Mouse (Mus musculus) left cerebral cortex, adult 2 months (tissue): ENCODE results near the gene Ctdsp1. TPM values are rescaled to one million over a fixed set of nuclear protein-coding genes. Genes with fewer than 3 reads are reported as not detected.

Experiments
- DNase-seq, 2 experiments: peaks; one replicate each; pipeline ENCODE4 v3.0.0; 2021 to 2022; ENCODE audit warnings: low spot score in 2 of 2, mixed read lengths in 1 of 2; ENCODE audit errors: extremely low spot score in 1 of 2
- H3K27ac ChIP-seq: fragments of 200-600 bp; 2 replicates; pipeline ENCODE4 v1.8.1; 2022
- H3K4me3 ChIP-seq: fragments of 200-600 bp; 2 replicates; pipeline ENCODE4 v1.8.1; 2022
- CTCF ChIP-seq: fragments of 200-600 bp; IDR thresholded peaks from 2 replicates; pipeline ENCODE4 v1.8.1; 2022; ENCODE audit warnings: antibody characterized with exemption, mild to moderate bottlenecking, moderate library complexity
- intact Hi-C: fragments of 180-260 bp; cut with DNase I; formaldehyde crosslinking; loops from one replicate; pipeline ENCODE4 v1.15.1; 2025
- long read RNA-seq, 2 experiments: library from polyadenylated mRNA; stranded (forward); transcript quantifications; one replicate each; pipeline ENCODE4 v2.0.0; 2021; ENCODE audit warnings: borderline mapping rate in 2 of 2
- total RNA-seq, 2 experiments: library from RNA; stranded (reverse); gene quantifications; 2 replicates each; pipeline ENCODE4 v1.2.3; 2021

The Ctdsp1 gene
- total RNA-seq = 10 to 100 TPM; 21.6 to 25.6 TPM
- long read RNA-seq, experiment 1, partial matches to known transcripts = 1 of 4 reads
- long read RNA-seq, experiment 1, other reads (novel, unspliced or antisense) = 1 of 4 reads
- long read RNA-seq, experiment 2, transcript Ctdsp1-201 (7 exons, 2,876 nt) = major isoform, 5 of 6 reads
- long read RNA-seq, experiment 2, partial matches to known transcripts = 0 of 6 reads
- long read RNA-seq, experiment 2, other reads (novel, unspliced or antisense) = 1 of 6 reads

GRCm38 (mm10) chr1:74390924-74391748 lies at the start of gene Ctdsp1:
TSS of gene Ctdsp1 (plus strand) at chr1:74391509.
- DNase-seq = peak; percentile 95
- peak within 1 kb of the TSS; percentile 92 for H3K27ac ChIP-seq
- no peak; the same call in 1 of the 2 replicates for TF ChIP-seq CTCF
- intact Hi-C loops = loop anchor here (2.0 to 5.0 kb wide), 2 partner anchors 62 to 154 kb away; partner anchors contain the start of gene Arpc2
- H3K4me3 ChIP-seq = peak within 1 kb of the TSS; percentile 91

GRCm38 (mm10) chr1:74341898-74342297 lies 49.4 kb upstream of the Ctdsp1 start:
- intact Hi-C loops = no loop called here
- TF ChIP-seq CTCF = no peak
- Histone ChIP-seq H3K4me3 (no peak overlapping the region), H3K27ac (no peak overlapping the region)
- DNase-seq = no peak

GRCm38 (mm10) chr1:74342308-74342707 lies 49.0 kb upstream of the Ctdsp1 start:
- no peak overlapping the region for H3K27ac ChIP-seq

GRCm38 (mm10) chr1:74343161-74343560 lies 48.1 kb upstream of the Ctdsp1 start:
- DNase-seq = no peak
- TF ChIP-seq CTCF = no peak
- intact Hi-C loops = no loop called here
- H3K4me3 ChIP-seq = no peak overlapping the region
- H3K27ac ChIP-seq = no peak overlapping the region

More at GRCm38 (mm10) chr1:74342308-74342707, 49.0 kb upstream of the Ctdsp1 start:
- H3K4me3 ChIP-seq = no peak overlapping the region
- DNase-seq = no peak
- intact Hi-C loops = no loop called here
- TF ChIP-seq CTCF = no peak

- no peak for TF ChIP-seq CTCF
- no peak for DNase-seq
- intact Hi-C loops = no loop called here
- Histone ChIP-seq H3K27ac (no peak overlapping the region), H3K4me3 (no peak overlapping the region)
Observed at GRCm38 (mm10) chr1:74344163-74344916, 47.0 kb upstream of the Ctdsp1 start.

- intact Hi-C loops = no loop called here
- H3K27ac ChIP-seq = no peak overlapping the region
- no peak overlapping the region for H3K4me3 ChIP-seq
- DNase-seq = no peak
- TF ChIP-seq CTCF = no peak
Observed at GRCm38 (mm10) chr1:74351185-74351769, 40.0 kb upstream of the Ctdsp1 start.

GRCm38 (mm10) chr1:74352532-74353096 lies 38.7 kb upstream of the Ctdsp1 start:
- DNase-seq = no peak
- no peak for TF ChIP-seq CTCF

GRCm38 (mm10) chr1:74353453-74354229 lies 37.7 kb upstream of the Ctdsp1 start:
- Histone ChIP-seq H3K27ac (no peak overlapping the region), H3K4me3 (no peak overlapping the region)
- no peak for DNase-seq
- no peak for TF ChIP-seq CTCF
- intact Hi-C loops = no loop called here

More at GRCm38 (mm10) chr1:74352532-74353096, 38.7 kb upstream of the Ctdsp1 start:
- Histone ChIP-seq H3K27ac (no peak overlapping the region), H3K4me3 (no peak overlapping the region)
- intact Hi-C loops = no loop called here

- intact Hi-C loops = no loop called here
- TF ChIP-seq CTCF = no peak
Observed at GRCm38 (mm10) chr1:74357531-74357930, 33.8 kb upstream of the Ctdsp1 start.

GRCm38 (mm10) chr1:74359952-74360517 lies 31.3 kb upstream of the Ctdsp1 start:
- intact Hi-C loops = loop anchor here (5.0 kb wide), 2 partner anchors 73 to 153 kb away; no protein-coding TSS in a partner anchor
- no peak for TF ChIP-seq CTCF
- Histone ChIP-seq H3K27ac (no peak overlapping the region), H3K4me3 (no peak overlapping the region)
- DNase-seq = no peak

More at GRCm38 (mm10) chr1:74357531-74357930, 33.8 kb upstream of the Ctdsp1 start:
- no peak for DNase-seq
- no peak overlapping the region for H3K27ac ChIP-seq
- no peak overlapping the region for H3K4me3 ChIP-seq
